Mouse (Mus musculus) 416B (cell line): ENCODE measurements at regions not wholly inside any gene's neighbourhood (a gene's known extent, or its start where the extent isn't known, plus 50 kb on each side); places are given as distances from the start of the nearest gene placed in this dataset.

Source experiments
- DNase-seq: peaks from one replicate; pipeline ENCODE4 v3.0.0; 2011; ENCODE audit warnings: low read depth

DNA sequence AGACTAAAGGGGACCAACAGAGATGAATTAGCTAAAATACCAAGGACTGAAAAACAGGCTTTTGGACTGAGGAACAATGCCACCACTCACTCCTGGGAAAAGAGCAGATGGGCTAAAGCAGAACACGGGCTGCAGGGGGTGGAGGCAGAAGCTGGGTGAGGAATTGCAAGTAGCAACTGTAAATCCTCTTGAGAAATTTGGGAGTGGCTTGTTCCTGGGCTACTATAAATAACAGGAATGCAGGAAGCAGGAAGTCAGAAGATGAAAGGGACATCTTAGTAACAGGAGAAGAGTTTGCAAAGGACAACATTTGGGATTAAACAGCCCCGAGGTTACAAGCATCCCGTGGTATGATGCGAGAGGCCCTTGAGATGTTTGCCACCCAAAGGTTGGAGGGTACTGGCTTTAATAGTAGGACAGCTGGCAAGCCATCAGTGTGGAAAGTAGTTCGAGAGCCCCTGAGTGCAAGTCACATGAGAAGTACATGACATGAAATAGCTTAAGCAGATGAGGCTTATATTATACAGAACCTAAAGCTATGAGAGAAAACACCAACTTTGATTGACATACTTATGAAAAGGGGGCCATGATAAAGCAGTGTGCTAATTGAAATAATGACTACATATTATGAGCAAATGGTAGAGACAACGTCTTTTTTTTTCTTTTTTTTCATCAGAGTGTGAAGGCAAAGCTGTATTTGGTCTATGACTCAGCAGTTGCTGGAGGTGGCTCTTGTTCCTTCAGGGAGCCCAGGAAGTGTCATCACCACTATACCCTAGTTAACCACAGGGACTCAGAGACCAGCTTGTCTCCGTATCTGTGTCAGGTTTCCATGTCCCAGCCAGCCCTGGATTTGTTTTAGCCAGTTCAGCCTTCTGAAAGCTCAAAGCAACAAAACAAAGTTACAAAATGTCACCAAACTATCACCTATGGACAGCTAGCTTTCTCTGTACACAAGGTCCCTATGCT lies 357.6 kb upstream of the Acvr2a start:
- DNase-seq = peak; percentile 84

DNA sequence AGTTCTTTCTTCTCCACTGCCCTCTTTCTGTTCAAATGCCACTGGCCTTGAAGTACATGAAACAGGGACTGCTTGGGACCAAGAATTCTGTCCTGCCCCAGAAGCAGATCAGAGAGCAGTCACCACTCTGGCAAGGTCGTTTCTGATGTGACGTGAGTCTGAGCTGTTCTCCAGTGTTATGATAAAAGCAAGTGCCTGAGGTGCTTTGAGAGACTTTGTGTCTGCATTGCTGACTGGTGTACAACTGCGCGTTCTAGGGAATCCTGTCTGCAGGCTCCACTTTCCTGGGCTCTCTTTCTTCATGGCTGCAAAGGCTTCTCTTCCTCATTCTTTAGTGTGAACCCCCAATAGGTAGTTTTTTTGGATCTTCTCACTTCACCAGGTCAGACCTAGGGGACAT lies 356.8 kb upstream of the Acvr2a start:
- no peak for DNase-seq

DNA sequence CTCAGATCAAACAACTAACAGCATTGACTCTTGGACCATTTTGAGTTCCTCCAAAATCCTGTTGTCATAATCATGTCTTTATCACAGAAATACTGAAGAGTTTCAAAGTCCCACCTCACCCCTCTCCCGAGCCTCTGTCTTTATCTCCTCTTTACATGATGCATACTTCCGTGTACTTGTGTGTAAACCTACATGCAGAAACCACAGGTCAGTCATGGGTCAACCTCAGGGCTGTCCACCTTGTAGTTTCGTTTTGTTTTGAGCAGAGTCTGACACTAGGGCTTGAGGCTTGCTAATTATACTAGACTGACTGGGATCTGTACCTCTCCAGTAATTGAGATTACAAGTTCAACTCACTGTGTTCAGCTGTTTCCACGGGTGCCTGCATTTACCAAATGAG lies 348.4 kb upstream of the Acvr2a start:
- peak; percentile 80 for DNase-seq

DNA sequence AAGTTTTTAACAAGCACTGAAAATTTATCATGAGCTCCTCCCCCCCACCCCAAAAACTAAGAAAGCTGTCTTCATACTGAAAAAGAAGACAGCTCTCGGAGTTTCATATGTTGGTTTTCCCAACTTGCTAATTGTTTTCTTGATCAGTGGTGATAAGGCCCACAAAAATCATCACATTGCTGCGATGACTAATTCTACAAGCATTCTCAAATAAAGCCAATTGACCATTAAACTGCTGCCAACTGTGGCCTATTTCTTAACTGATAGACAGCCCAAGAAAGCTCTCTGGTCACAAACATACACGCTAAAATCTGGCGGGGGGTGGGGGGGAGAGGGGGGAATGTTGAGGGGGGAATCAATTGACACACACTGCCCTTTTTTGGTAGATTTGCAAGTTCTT lies 345.0 kb upstream of the Acvr2a start:
- DNase-seq = peak; percentile 57

DNA sequence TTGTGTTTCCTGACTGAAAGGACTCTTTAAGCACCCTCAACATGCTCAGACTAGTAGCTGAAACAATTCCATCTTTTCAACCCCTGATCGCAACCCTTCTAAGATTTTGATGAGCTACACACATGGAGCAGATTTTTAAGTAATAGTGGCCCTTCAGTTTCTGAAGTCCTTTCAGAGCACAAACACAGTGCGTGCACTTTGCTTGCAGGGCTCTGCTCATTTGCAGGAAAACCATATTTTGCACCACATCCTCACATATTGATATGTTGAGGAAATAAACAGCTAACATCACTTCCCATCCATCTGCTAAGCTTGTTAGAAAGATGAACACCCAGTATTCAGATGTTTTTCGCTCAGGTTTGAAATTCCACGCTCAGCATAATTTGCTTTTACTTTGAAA lies 344.6 kb upstream of the Acvr2a start:
- peak; percentile 72 for DNase-seq

DNA sequence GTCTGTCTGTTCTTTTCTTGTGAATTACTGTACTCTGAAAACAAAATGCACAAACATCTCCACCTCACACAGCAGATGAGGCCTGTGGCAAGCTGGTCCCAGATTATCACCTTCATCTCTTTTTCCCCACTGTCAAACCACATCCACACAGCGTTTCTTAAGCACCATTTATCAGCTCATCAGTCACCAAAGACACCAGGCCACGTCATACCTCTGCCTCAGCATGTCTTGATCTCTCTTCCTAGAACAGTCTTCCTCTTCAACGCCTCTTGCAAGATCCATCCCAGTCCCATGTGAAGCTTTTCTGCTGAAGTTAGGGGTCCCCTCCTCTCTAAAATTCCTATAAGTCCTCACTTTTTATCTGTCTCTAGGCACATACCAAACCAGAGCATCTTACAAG lies 340.8 kb upstream of the Acvr2a start:
- DNase-seq = peak; percentile 84

DNA sequence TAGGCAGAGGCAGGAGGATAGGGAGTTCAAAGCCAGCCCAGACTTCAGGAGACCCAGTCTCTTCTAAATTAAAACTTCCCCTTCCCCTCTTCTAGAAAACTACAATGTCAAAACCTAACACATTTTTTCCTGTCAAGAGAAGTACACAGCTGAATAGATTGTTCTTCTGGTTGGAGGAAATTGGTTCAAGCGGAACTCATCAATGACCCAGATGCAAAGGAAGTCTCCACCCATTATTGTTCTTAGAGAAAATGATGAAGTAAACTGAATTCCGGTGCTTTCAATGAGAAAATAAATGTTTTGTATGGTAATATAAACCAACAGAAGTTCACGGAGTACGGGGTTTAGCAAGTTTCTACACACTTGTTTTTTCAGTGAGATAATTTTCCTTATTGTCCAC lies 339.3 kb upstream of the Acvr2a start:
- no peak for DNase-seq

DNA sequence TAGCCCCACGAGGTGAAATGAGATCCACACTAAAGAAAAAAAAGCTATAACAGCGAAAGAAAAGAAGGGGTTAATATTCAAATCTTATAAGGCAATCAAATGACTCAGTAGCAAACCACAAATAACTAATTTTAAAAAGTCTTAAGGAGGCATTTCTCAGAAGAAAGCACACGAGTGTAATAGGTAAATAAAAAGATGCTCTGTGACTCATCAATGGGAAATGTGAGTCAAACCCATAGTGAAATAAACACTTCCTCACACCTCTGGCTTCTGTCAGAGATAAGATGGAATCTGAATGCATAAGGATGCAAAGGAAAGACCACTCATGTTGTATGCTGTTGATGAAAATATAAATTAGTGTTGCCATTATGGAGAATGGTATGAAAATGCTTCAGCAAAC lies 337.1 kb upstream of the Acvr2a start:
- DNase-seq = peak; percentile 86

DNA sequence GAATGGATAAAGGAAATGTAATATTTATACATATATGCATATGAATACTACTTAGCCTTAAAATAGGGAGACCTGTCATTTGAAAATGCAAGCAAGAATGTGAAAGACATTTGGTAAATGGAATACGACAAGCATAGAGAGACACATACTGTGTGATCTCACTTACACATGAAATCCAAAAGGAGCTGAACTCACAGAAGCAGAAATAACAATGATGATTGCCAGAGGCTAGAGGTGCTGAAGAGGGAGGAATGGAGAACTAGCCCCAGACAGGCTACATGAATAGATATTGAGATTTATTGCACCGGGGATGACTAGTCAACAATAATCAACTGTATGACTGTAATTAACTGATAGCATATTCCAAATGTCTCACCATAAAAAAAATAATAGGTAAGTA lies 336.6 kb upstream of the Acvr2a start:
- no peak for DNase-seq

DNA sequence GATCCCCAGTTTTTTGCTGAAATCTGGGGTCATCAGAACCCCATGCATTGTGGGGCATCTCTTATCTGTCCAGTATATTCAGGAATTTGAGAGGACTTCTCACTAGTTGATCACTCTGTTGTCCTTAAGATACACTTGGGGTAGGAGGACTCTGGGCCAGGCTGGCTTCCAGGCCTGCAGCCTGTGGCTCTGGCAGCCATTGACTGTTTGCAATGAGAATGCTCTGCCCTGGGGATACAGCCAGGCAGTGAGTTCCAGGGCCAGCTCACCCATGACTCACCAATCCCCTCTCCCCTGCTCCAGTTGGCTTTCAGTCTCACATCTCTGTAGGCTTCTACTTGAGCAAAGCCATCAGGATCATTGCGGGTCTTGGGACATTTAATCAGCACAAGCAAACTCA lies 334.3 kb upstream of the Acvr2a start:
- DNase-seq = no peak

DNA sequence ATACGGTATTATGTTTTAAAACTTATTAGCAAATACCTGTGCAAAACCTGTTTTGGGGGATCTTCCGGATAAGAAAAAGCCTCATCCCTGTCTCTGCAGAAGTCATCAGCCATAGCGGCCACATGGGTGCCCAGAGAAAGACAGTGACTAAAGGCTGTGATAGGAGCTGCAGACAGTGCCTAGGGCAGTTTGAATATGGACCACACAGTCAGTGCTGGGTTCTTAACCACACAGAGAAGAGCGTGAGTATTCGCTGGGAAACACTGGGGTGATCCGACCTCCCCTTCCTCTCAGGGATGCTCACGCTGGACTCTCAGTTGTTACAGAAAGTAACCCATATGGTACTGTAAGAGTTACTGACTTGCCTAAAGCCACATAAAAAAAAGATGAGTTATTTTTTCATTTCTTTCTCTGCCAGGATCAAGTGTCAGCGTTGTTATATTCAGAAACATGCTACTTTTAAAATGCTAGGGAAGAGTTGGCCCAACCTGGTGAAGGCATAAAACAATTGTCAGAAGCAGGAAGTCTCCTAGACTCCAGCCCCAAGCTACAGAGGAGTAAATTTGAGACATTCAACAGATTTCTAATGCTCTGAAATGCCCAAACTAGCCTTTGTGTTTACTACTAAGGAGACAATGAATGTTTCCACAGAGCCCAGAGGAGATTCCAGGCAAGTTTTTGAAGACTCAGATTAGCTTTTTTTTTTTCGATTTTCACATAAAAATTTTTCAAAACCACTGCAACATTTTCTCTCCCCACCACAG lies 333.3 kb upstream of the Acvr2a start:
- DNase-seq = no peak

DNA sequence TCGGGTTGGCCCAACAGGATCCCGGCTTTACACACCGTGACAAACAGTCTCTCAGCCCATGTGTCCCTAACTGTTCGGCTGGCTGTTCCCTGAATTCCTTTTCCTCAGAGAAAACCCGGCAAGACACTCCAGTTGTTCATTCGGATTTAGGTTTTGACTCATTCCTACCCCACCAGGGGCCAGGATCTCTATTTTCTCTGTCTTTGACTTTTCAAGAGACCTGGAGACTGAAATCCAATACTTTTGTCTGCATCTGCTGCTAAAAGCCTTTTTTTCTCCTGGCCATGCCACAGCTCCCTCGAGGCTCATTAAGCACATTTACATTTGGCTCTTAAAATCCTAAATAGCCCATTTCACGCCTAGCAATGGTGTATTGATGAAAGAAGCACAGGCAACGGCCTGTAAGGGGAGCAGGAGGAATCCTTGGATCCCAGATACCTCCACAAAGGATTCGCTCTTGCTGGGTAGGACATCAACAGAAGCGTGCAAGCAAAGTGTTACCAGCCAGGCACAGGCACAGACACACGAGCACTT lies 332.6 kb upstream of the Acvr2a start:
- DNase-seq = no peak

DNA sequence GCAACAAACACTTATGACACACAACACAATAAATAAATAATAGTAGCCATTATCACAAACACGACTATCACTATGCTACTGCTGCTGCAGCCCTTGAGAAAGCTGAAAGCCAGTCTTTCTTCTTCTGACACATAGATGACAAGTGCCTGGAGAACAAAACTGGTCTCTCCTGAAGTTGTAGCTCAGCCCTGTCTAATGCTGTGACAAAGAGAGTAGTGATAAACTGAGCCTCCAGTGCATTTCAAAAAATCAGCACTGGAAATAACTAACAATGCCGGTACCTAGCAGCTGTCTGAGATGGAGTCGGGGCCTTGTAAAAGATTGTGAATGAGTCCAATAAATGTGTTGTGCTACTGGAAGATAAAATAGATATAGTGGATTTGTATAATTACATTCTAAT lies 320.3 kb upstream of the Acvr2a start:
- no peak for DNase-seq

DNA sequence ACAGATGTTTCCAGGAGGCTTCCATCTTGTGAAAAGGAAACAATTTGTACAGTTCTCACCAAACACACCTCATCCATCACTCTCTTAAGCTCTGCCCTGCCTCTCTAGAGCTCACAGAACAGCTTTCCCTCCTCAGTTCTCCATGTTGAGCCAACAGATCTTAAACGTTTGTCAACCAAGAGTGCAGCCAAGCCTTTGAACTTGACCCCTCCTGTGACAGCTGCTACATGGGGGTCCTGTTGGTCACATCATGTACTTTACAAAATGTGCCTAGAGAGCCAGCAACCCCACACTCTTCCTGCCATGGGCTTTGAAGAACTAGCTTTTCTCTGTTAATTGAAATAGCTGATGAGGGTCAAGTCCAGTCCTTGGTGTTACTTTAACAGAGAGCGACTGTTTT lies 319.8 kb upstream of the Acvr2a start:
- DNase-seq = no peak

DNA sequence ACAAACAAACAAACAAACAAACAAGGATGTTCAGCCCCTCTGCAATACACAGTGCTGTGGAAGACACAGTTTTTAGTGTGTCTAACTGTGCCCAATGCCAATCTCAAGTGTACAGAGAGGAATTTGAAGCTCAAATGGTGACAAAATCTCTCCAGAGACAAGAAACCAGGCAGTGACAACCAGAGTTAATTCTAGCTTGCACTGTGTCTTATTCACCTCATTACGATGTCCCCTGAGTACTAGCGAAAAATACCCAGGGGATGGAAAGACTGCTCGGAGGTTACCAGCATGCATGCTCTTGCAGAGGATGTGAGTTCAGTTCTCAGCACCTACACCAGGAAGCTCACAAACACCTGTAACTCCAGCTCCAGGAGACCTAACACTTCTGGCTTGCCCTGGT lies 319.3 kb upstream of the Acvr2a start:
- no peak for DNase-seq

DNA sequence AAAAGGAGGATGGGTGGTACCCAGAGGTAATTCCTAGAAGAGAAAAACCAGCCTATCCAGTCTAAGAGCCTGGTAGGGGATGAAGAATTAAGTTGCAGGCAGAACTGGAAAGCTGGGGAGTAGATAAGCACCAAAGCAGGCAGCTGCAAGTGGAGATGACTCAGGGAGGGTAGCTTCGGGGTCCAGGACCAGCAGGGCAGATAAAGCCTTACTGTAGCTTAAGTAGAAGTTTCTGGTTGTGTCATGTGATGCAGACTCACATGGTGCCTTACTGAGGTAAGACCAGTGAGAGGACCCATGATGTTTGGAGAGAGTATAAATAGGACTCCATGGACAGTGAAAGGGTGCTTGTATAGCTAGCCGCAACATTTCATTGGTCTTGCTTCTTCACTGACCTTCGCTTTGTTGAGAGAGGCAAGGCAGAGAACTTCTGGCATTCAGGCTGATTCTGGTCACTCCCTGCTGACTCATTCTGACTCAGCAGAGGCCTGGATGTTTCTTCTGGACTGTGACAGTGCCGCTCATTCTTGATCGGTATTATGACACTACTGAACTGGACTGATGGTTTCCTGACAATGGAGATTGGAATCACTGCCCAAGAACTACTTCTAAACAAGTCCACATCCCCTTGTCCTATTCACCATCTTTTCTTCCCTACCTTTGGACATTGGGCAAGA lies 315.7 kb upstream of the Acvr2a start:
- DNase-seq = peak; percentile 75

DNA sequence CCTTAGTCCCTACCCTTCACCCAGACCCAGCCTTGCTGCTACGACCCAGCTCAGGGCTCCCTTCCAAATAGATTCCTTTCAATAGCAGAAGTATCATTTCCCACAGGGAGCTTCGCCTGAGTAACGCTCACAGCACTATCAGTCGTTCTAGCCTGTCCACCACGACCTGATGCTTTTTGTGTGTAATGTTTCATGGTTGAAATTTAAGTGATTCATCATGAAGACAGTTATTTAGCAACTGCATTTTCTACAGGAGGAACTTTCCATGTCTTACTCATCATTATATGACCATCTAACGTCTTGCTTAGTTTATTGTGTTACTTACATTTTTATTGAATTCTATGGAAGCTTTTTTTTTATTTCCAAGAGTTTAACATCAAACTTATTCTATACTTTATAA lies 314.5 kb upstream of the Acvr2a start:
- DNase-seq = peak; percentile 55

DNA sequence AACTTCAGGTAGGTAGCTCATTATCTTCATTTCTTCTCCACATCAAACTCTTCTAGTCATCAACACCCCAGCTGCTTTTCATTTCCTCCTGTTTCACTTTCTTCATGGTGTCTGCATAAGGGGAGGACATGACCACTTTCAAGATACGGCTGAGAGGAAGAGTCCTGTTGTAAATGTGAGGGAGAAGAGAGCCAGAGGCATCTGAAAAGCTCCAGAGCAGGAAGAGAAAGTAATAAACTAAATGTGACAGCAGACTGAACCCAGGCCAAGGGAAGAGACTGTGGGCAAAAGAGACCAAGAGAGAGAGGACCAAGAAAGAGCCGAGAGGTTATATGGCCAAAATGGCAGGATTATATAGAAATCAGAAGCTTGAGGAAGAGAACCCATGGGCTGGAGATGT lies 312.5 kb upstream of the Acvr2a start:
- no peak for DNase-seq

DNA sequence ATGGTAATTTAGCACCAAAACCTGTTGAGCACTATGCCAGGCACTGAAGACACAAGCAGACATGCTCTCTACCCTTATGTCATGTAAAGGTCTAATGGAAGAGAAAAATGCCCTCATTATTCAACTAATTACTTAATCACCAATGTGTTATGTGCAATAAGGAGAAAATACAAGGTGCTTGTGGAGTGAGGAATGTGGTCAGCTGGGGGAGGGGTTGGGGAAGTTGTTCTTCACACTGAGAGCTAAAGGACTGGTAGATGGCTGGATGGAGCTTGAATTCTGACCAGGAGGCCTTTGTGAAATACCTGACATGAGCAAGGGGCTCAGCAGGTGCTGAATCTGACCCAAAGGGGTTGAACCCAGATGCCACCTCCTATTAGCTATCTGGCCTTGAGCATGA lies 300.1 kb upstream of the Acvr2a start:
- no peak for DNase-seq

DNA sequence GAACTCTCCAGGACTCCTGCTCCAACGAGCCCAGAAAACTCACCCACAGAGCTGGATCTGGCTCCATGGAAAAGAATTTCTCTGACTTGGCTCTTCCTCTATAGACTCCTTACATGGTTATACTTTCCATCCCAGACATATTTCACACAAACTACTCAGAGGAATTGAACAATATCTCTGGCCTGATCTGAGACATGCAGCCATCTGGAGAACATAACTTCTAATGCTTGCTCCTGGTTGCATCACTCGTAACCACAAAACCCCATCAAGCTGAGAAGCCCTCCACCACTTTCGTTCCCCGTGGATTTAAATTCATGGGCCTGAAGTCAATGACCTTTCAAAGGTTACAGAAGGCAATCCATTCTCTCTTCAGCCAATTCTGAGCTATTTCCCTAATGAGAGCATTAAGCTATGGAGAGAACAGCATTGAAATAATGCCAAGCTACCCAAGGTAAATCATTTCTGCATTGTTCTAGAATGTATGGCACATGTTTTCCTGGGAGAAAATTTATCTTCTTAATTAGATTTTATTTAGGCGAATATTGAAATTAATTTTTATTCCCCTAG lies 294.0 kb upstream of the Acvr2a start:
- peak; percentile 31 for DNase-seq

DNA sequence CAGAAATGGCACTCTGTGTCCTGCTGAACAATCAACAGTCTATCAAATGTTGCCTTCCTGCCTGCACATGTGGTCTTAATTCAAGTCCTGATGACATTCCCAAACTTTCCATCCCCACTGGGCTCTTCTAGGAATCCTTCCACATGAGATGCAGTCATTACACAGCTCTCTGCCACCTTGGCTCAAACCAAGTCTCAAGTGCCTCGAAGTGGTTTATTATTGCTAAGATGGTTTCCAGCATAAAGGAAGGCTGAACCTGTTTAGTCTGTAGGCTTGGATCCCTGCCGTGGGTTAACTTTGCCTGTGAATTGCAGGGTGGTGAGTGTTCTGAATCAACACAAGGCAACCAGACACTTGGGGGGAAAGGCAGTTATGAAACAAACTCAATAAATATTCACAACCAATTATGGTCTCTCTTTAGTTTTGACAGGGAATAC lies 293.4 kb upstream of the Acvr2a start:
- DNase-seq = no peak

DNA sequence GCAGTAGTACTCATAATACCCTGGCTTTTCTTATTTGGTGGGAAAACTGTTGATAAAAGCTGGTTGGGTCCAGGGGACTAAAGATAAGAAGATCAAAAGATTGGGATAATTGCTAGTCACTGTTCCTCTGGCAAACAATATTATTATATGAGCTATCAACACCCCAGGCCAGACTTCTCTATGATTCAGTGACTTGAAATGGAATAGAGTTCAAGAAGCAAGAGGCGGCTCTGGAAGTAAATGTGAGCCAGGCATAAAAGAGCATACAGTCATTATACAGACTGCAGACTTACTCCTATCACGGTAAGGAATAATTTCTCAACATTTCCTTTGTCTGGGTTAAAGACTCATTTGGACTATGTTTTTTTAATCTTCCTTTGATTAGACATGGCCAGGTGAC lies 278.5 kb upstream of the Acvr2a start:
- DNase-seq = no peak
